Mouse (Mus musculus) stomach, embryonic 14.5 days (tissue): Measurements from ENCODE around the gene Cdca4. TPM values are rescaled to one million over a fixed set of nuclear protein-coding genes. Genes with fewer than 3 reads are reported as not detected.

Experiments
- ATAC-seq: fragments of 200-750 bp; cut with Nextera tagmentation; 2 replicates; pipeline ENCODE4 v1.8.0; 2017; ENCODE audit warnings: low read depth, moderate TSS enrichment; ENCODE audit not compliant: insufficient number of reproducible peaks, insufficient read depth, low FRiP score
- H3K27ac ChIP-seq: fragments of 300-500 bp; sonication (generic); 2 replicates; pipeline ENCODE4 v1.5.1; 2014; ENCODE audit warnings: mild to moderate bottlenecking, low read length, moderate library complexity, mixed read lengths
- H3K27me3 ChIP-seq: fragments of 300-500 bp; sonication (generic); 2 replicates; pipeline ENCODE4 v1.6.1; 2014; ENCODE audit warnings: low read length, control low read depth, mixed read lengths; ENCODE audit not compliant: control insufficient read depth, insufficient read depth
- H3K36me3 ChIP-seq: fragments of 300-500 bp; sonication (generic); 2 replicates; pipeline ENCODE4 v1.6.1; 2014; ENCODE audit warnings: mild to moderate bottlenecking, control low read depth, low read length, moderate library complexity, mixed read lengths; ENCODE audit not compliant: control insufficient read depth, insufficient read depth
- H3K4me1 ChIP-seq: fragments of 300-500 bp; sonication (generic); 2 replicates; pipeline ENCODE4 v1.6.1; 2014; ENCODE audit warnings: low read length, control low read depth, mixed read lengths; ENCODE audit not compliant: control insufficient read depth, insufficient read depth
- H3K4me2 ChIP-seq: fragments of 300-500 bp; sonication (generic); replicated peaks from 2 replicates; pipeline ENCODE4 v1.6.1; 2014; ENCODE audit warnings: low read depth, low read length, control low read depth
- H3K4me3 ChIP-seq: fragments of 300-500 bp; sonication (generic); 2 replicates; pipeline ENCODE4 v1.5.1; 2014; ENCODE audit warnings: low read depth, low read length, control low read depth
- H3K9ac ChIP-seq: fragments of 300-500 bp; sonication (generic); replicated peaks from 2 replicates; pipeline ENCODE4 v1.6.1; 2014; ENCODE audit warnings: low read depth, mild to moderate bottlenecking, control low read depth, low read length, moderate library complexity, mixed read lengths
- H3K9me3 ChIP-seq: fragments of 300-500 bp; sonication (generic); 2 replicates; pipeline ENCODE4 v1.6.1; 2016; ENCODE audit warnings: low read depth, low read length, control low read depth; ENCODE audit not compliant: control insufficient read depth
- WGBS: fragments of 180-500 bp; shearing (Covaris S2); extraction: QIAGEN DNeasy Blood & Tissue Kit; methylation state at CpG from one replicate; pipeline ENCODE4 v1.1.7; 2014; 5-methylcytosine and 5-hydroxymethylcytosine counted together
- polyA plus RNA-seq: library from polyadenylated mRNA; unstranded; fragments of >200 nt; fragmentation: Nextera tagmentation; extraction: Ambion mirVana; gene quantifications from 2 replicates; pipeline ENCODE4 v1.2.1, GENCODE M21; 2014

The Cdca4 gene
- 123 and 130 TPM in 2 replicates for polyA plus RNA-seq

DNA sequence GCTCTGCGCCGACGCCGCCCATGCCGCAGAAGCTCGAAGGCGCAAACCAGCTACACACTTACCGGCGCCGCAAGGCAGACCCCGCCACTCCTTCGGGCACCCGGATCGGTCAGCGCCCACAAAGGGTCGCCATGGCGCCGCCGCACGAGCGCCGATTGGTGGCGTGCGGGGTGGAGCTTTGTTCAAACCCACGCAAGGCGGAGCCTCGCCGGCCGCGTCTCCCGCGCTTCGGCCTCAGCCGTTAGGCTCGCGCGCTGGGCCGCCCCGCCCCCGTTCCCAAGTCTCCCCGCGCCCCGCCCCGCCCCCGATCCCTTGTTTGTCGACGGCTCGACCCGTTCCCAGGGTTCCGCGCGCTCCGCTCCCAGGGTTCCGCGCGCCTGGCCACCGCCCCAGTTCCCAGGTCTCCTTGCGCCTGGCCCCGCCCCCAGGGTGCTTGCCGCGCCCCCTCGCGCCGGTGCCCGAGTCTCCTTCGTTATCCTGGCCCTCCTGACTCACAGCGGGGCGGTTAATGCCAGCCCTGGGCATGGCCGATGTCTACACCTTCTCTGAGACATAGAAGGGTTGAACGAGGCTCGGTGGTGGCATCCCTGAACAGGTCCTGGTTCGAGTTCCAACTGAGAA lies at the start of gene Cdca4:
Cdca4 (minus strand) TSS at position 180 of the 621 bp plus-strand sequence.
- Histone ChIP-seq H3K4me3 (peak within 1 kb of the TSS; percentile 99), H3K4me2 (peak within 1 kb of the TSS; percentile 73), H3K9ac (peak within 1 kb of the TSS; percentile 86), H3K9me3 (no peaks in the 10 kb centered on the region), H3K27ac (peak within 1 kb of the TSS; percentile 90), H3K27me3 (no peaks in the 10 kb centered on the region), H3K36me3 (peaks cover 15% of the 10 kb centered on the region), H3K4me1 (peaks cover 24% of the 10 kb centered on the region)
- WGBS = under 1% methylated on average over 62 of the region's 72 CpGs
- ATAC-seq = peak; percentile 96

DNA sequence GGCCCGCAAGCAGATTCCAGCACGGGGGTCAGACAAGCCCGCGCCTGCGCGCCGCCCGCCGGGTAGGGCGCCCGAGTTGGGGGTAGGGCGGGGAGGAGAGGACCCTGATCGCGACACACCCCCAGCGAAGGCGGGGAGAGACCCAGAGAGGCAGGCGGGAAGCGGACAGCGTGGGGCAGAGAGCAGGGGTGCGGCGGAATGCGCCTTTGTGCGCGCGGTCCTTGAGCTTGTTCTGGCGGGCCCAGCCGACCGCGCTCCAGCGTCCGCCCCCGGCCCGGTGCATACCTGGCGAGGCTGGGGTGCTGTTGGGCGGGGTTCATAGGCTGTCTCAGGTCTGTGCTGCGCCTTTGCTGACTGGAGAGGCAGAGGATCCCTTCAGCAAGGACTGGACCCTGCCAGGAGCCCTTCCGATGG lies 48.4 kb upstream of the Cdca4 start:
- Histone ChIP-seq H3K9ac (peak overlapping the region; percentile 36; the same call in 1 of the 2 replicates), H3K4me1 (peaks cover 20% of the 10 kb centered on the region; the same call in 1 of the 2 replicates), H3K36me3 (no peaks in the 10 kb centered on the region), H3K27me3 (peaks cover 26% of the 10 kb centered on the region), H3K27ac (peak overlapping the region; percentile 45; the same call in 1 of the 2 replicates), H3K9me3 (no peaks in the 10 kb centered on the region), H3K4me2 (peak overlapping the region; percentile 85), H3K4me3 (peak overlapping the region; percentile 33)
- under 1% methylated on average over 37 of the region's 37 CpGs for WGBS
- peak; percentile 76 for ATAC-seq

DNA sequence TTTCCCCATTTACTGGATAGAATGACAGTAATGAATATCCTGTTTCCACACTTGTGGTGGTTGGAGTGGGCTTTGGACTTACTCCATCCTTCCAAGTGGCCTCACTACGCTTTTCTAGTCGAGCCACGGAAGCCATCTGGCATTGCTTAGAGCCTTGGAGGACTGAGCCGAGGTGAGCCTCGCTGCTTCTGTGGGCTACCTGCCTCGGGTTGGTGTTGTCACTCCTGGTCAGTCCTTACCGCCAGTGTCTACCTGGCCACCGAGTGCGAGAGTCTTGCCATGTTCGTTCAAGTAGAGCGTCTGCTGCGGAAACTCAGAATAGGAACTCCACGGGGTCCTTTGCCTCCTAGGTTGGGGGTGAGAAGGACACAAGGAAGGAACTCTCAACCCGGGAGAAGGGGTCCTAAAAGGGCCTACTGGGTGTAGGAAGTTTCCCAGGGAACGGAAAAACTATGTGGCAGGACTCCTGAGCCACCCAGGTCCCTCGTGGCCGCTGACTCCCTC lies 47.9 kb upstream of the Cdca4 start:
- H3K9me3 ChIP-seq = no peaks in the 10 kb centered on the region
- H3K27ac ChIP-seq = peak overlapping the region; percentile 7; the same call in 1 of the 2 replicates
- WGBS = 4% methylated on average over 17 of the region's 17 CpGs
- H3K27me3 ChIP-seq = peaks cover 26% of the 10 kb centered on the region
- no peaks in the 10 kb centered on the region for H3K36me3 ChIP-seq
- peaks cover 20% of the 10 kb centered on the region; the same call in 1 of the 2 replicates for H3K4me1 ChIP-seq
- H3K9ac ChIP-seq = peak overlapping the region; percentile 36; the same call in 1 of the 2 replicates
- peak overlapping the region; percentile 33 for H3K4me3 ChIP-seq
- ATAC-seq = no peak
- H3K4me2 ChIP-seq = peak overlapping the region; percentile 85

DNA sequence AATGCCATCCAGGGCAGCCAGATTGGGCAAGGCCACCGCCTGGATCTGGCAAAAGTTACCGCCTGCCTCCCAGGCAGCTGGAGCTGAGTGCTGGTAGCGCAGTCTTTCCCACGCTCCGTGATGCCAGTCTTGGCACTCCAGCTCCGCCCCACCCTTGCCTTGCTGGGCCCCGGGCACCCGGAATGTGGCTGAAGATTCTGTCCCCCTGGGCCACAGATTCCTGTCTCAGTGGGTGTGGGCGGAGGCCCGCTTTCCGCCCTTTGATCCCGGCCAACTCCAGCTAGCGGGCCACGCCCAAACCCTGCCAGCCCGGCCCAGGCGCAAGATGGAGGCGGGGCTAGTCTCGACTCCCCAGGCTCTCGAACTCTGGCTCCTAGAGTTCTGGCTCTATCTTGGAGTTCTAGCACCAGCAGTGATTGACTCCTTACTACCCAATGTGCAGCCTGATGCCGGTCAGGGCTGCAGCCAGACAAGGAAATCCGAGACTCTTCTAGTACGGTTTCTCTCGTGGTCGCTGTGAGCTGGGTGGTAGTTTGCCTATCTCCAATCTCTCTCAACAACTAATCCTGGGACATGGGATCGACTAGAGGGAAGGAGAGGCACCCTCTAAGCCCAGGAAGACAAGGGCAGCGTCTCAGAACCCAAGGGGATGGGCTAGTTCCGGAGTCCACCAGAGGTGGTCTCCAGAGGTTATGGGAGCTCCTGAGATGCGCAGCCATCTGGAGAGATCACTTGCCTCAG lies 47.3 kb upstream of the Cdca4 start:
- H3K27me3 ChIP-seq = peaks cover 26% of the 10 kb centered on the region
- no peak for ATAC-seq
- 4% methylated on average over 28 of the region's 28 CpGs for WGBS

DNA sequence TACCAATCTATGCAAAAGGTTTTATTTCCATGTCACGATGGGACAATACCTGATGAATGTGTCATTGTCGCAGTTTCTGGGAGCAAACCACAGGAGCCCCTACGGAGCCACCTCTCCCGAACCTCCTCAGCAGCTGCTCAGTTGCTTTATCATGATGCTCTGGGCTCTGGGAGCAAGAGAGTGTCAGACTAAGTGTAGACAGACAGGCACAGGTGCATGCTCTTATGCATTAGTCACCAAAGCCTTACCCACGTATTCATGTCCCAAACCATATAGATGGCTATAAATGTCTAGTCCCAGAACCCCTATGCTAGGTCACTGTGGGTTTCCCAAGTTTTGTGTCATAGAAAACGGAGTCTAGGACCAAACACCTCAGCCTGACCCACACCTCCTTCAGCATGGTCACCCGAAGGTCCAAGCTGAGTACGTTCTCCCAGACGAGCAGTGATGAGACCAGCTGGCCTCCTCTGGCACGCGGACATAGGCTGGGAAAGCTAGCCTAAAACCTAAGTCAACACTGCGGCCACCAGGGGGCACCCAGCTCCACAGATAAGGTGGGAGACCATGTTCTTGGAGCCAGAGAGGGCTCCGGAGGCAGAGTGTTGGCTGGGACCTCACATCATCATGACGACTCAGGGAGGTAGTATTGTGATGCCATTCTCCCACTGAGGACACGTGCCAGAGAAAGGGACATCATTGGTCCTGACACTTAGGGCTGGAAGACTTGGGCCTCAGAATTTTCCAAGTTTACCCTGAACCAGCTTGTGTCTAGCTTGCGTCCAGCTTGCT lies 46.2 kb upstream of the Cdca4 start:
- 24% methylated on average over 16 of the region's 16 CpGs for WGBS

More for the DNA sequence above, 47.3 kb upstream of the Cdca4 start:
- no peaks in the 10 kb centered on the region for H3K9me3 ChIP-seq
- peak overlapping the region; percentile 85 for H3K4me2 ChIP-seq
- peak overlapping the region; percentile 9; the same call in 1 of the 2 replicates for H3K4me3 ChIP-seq
- H3K36me3 ChIP-seq = no peaks in the 10 kb centered on the region
- H3K27ac ChIP-seq = no peak overlapping the region
- no peak overlapping the region for H3K9ac ChIP-seq
- H3K4me1 ChIP-seq = peaks cover 20% of the 10 kb centered on the region; the same call in 1 of the 2 replicates

DNA sequence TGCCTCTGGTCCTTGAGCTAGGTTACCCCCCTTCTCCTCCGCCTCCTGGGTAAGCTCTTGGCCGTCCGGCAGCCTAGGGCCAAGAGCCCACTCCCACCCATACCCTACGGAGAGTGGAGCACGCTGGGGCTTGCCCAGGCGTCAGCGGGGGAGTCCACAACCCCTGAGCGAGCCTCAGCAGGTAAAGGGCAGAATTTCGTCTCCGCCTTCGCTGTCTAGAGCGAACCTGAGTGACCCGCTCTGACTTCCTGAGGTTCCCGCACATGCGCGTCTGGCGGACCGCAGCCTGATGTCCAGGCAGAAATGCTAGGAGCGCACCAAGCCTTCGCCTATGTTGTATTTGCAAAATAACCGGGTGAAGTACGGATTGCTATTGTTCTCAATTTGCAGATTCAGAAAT lies 45.0 kb upstream of the Cdca4 start:
- H3K27me3 ChIP-seq = peaks cover 26% of the 10 kb centered on the region
- H3K36me3 ChIP-seq = no peaks in the 10 kb centered on the region
- no peak overlapping the region for H3K27ac ChIP-seq
- H3K9me3 ChIP-seq = no peaks in the 10 kb centered on the region
- no peak for ATAC-seq
- H3K9ac ChIP-seq = no peak overlapping the region
- peaks cover 25% of the 10 kb centered on the region; the same call in 1 of the 2 replicates for H3K4me1 ChIP-seq
- 20% methylated on average over 22 of the region's 22 CpGs for WGBS
- peak overlapping the region; percentile 17 for H3K4me3 ChIP-seq
- peak overlapping the region; percentile 41 for H3K4me2 ChIP-seq

More for the DNA sequence above, 46.2 kb upstream of the Cdca4 start:
- Histone ChIP-seq H3K9me3 (no peaks in the 10 kb centered on the region), H3K27me3 (peaks cover 26% of the 10 kb centered on the region), H3K4me3 (no peak overlapping the region), H3K4me2 (no peak overlapping the region), H3K4me1 (peaks cover 20% of the 10 kb centered on the region; the same call in 1 of the 2 replicates), H3K36me3 (no peaks in the 10 kb centered on the region), H3K27ac (no peak overlapping the region), H3K9ac (no peak overlapping the region)
- peak; percentile 56; the same call in 1 of the 2 replicates for ATAC-seq

DNA sequence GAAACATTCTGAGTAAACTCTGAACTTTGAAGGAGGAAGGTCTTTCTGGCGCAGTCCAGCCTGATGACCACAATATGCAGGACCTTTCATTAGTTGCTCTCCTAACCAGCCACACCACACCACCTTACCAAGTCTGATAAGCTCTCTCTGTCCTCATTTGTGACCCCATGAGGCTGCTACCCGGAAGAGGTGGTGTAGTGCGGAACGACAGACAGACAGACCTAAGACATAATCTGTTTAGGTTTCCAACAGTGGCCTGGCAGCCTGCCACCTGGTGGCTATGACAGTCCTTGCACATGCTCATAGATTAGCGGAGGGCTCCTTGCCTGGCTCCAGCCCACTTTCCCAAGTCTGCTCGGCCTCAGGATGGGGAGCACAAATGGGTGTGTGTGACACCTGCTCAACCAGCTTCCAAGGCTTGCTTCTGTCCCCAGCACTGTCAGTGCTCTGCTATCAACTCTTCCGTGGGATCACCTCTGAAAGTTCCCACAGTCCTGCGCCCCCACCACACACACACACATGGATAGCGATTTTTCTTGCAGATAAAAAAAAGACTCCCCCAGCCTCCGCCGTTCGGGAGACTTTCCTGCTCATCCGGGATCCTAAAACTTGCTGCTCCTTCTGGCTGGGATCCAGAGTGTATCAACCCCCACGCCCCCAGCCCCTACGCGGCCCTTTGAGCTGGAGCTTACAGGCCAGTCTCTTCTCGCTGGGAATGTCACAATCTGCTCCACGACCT lies 44.4 kb upstream of the Cdca4 start:
- H3K4me1 ChIP-seq = peaks cover 25% of the 10 kb centered on the region; the same call in 1 of the 2 replicates
- peaks cover 25% of the 10 kb centered on the region for H3K27me3 ChIP-seq
- no peak overlapping the region for H3K27ac ChIP-seq
- no peak overlapping the region for H3K9ac ChIP-seq
- no peaks in the 10 kb centered on the region for H3K9me3 ChIP-seq
- WGBS = 16% methylated on average over 18 of the region's 18 CpGs
- ATAC-seq = no peak
- no peaks in the 10 kb centered on the region for H3K36me3 ChIP-seq
- H3K4me3 ChIP-seq = peak overlapping the region; percentile 17
- H3K4me2 ChIP-seq = peak overlapping the region; percentile 41
